9 mouse cellular contexts compared by ENCODE assay signal in the genomic region with DNA sequence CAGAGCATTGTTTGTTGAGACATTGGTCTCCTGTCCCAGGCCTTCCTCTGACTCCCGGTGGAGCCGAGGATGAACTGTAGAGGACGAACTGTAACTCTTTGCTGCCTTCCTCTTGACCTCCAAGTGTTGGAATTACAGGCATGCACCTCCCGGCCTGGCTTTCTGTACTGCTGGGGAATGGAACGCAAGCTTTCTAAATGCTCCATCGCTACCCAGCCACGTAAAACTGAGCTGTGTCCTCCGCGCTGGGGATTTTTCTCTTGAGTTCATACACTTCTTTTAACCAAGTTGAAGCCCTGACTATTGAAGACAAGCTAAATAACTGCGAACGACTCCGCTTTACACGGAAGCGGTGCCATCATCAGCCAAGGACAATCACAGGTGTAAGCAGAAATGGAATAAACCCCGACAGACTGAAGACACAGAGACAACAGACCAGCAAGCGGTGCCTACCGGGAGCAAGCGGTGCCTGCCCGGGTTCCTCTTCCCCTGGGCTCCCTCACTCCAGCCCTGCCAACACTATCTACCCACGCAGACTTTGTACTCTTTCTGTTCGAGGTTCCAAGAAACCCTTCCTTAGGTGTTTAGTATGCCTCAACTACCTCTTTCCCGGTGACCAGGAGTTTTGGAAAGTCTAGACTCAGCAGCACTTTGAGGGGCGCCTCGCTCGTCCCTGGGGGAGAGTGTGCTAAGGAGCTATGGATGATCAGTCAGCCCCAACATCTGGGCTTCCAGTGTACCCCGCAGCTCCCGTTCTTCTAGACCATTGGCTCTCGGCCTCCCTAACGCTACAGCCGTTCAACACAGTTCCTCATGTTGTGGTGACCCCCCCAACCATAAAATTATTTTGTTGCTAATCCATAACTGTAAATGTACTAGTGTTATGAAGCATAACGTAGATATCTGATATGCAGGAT. TPM values are rescaled to one million over a fixed set of nuclear protein-coding genes. Genes with fewer than 3 reads are reported as not detected.
A peak's percentile ranks its signal among the peaks of the same experiment; 100 is the strongest.
DNase-seq lines count a peak whose midpoint lies in the region; ATAC-seq and TF ChIP-seq lines count a peak whose summit lies in the region.
"Had no signal": no experiment of that assay in that cellular context is flagged by ENCODE, and none has a peak within 500 bp of the region (broad histone marks: within the 10 kb centered on the region; RNA-seq: fewer than 3 reads in every experiment).

No protein-coding gene starts in this region.

- peak; percentile 38; the same call in 1 of the 2 replicates for ATAC-seq in hindbrain, embryonic 15.5 days (ENCODE audit: low FRiP score, low read depth)
- ATAC-seq in liver, embryonic 13.5 days (ENCODE audit: low read depth): peak; percentile 23
- no peak for ATAC-seq in midbrain, postnatal 0 days (ENCODE audit: low FRiP score)

- peak; percentile 18 for DNase-seq in retina, postnatal 1 day
- no peak for DNase-seq in retina, embryonic 14.5 days (ENCODE audit: low spot score)
- DNase-seq in liver, embryonic 13.5 days: no peak
- DNase-seq in midbrain, postnatal 0 days (ENCODE audit: low spot score): no peak
- DNase-seq in cerebellum, adult 18-20 months: no peak
- no peak for DNase-seq in layer of hippocampus, adult 8-10 months (ENCODE audit: low spot score in 2 of 2)
- no peak for DNase-seq in thymus, adult 2 months

- no peak for TF ChIP-seq POLR2A in thymus, adult 2 months (IDR thresholded peaks at IDR 0.05; ENCODE audit: control insufficient read depth, extremely low read depth, insufficient read depth, low read length, poor library complexity)

- H3K9ac ChIP-seq in hindbrain, embryonic 15.5 days: no peak overlapping the region
- no peak overlapping the region for H3K9ac ChIP-seq in liver, embryonic 13.5 days
- H3K9ac ChIP-seq in midbrain, postnatal 0 days (replicated peaks; ENCODE audit: low read length, poor library complexity, severe bottlenecking): no peak overlapping the region

- H3K27ac ChIP-seq in hindbrain, embryonic 15.5 days (replicated peaks): no peak overlapping the region
- peak overlapping the region; percentile 61 for H3K27ac ChIP-seq in liver, embryonic 13.5 days
- no peak overlapping the region for H3K27ac ChIP-seq in midbrain, postnatal 0 days (ENCODE audit: low read depth, low read length)
- H3K27ac ChIP-seq in thymus, adult 2 months (ENCODE audit: control insufficient read depth, insufficient read depth, low read length): no peak overlapping the region

- no peaks in the 10 kb centered on the region for H3K9me3 ChIP-seq in hindbrain, embryonic 15.5 days
- H3K9me3 ChIP-seq in liver, embryonic 13.5 days (replicated peaks): no peaks in the 10 kb centered on the region
- no peaks in the 10 kb centered on the region for H3K9me3 ChIP-seq in midbrain, postnatal 0 days (ENCODE audit: low read length)

- peaks cover 18% of the 10 kb centered on the region for H3K4me1 ChIP-seq in hindbrain, embryonic 15.5 days (replicated peaks)
- H3K4me1 ChIP-seq in liver, embryonic 13.5 days (replicated peaks): peaks cover 28% of the 10 kb centered on the region
- H3K4me1 ChIP-seq in midbrain, postnatal 0 days (ENCODE audit: insufficient read depth, low read length): peaks cover 5% of the 10 kb centered on the region; the same call in 1 of the 2 replicates
- peaks cover 4% of the 10 kb centered on the region; the same call in 1 of the 2 replicates for H3K4me1 ChIP-seq in thymus, adult 2 months (replicated peaks; ENCODE audit: control insufficient read depth, insufficient read depth, low read length)

- no peak for TF ChIP-seq CTCF in midbrain, postnatal 0 days (IDR thresholded peaks at IDR 0.05)
- TF ChIP-seq CTCF in thymus, adult 2 months (IDR thresholded peaks at IDR 0.05; ENCODE audit: borderline replicate concordance, control insufficient read depth, extremely low read depth, insufficient read depth, low read length, poor library complexity): no peak

- 13% methylated on average over 31 of the region's 31 CpGs for WGBS in hindbrain, embryonic 15.5 days
- 19% methylated on average over 31 of the region's 31 CpGs for WGBS in liver, embryonic 13.5 days (ENCODE audit: insufficient replicate concordance)
- 24% methylated on average over 31 of the region's 31 CpGs for WGBS in midbrain, postnatal 0 days
- WGBS in thymus, adult 2 months: 39% methylated on average over 31 of the region's 31 CpGs

- H3K27me3 ChIP-seq in hindbrain, embryonic 15.5 days: peaks cover 25% of the 10 kb centered on the region
- peaks cover 37% of the 10 kb centered on the region for H3K27me3 ChIP-seq in liver, embryonic 13.5 days
- H3K27me3 ChIP-seq in midbrain, postnatal 0 days (ENCODE audit: insufficient read depth, low read length): peaks cover 9% of the 10 kb centered on the region; the same call in 1 of the 2 replicates
- H3K27me3 ChIP-seq in thymus, adult 2 months (ENCODE audit: control insufficient read depth, insufficient read depth, low read length): no peaks in the 10 kb centered on the region; the same call in 1 of the 2 replicates
- H3K27me3 ChIP-seq: CH12.LX had no signal

- 0 out of 2 replicates have a peak overlapping the region, but pooled peaks have one; percentile 4 for H3K4me3 ChIP-seq in hindbrain, embryonic 15.5 days
- H3K4me3 ChIP-seq in liver, embryonic 13.5 days (replicated peaks): peak overlapping the region; percentile 14; the same call in 1 of the 2 replicates
- no peak overlapping the region for H3K4me3 ChIP-seq in midbrain, postnatal 0 days (ENCODE audit: low read depth, low read length)
- no peak overlapping the region for H3K4me3 ChIP-seq in thymus, adult 2 months (ENCODE audit: control insufficient read depth, insufficient read depth, low read length)

- peak overlapping the region; percentile 35 for H3K4me2 ChIP-seq in hindbrain, embryonic 15.5 days
- peak overlapping the region; percentile 33 for H3K4me2 ChIP-seq in liver, embryonic 13.5 days
- H3K4me2 ChIP-seq in midbrain, postnatal 0 days (ENCODE audit: low read depth, low read length, poor library complexity, severe bottlenecking): peak overlapping the region; percentile 15; the same call in 1 of the 2 replicates

- no peaks in the 10 kb centered on the region for H3K36me3 ChIP-seq in hindbrain, embryonic 15.5 days
- H3K36me3 ChIP-seq in liver, embryonic 13.5 days: no peaks in the 10 kb centered on the region
- no peaks in the 10 kb centered on the region for H3K36me3 ChIP-seq in midbrain, postnatal 0 days (ENCODE audit: insufficient read depth, low read length)
- H3K36me3 ChIP-seq in thymus, adult 2 months (ENCODE audit: control insufficient read depth, insufficient read depth, low read length): no peaks in the 10 kb centered on the region

RNA-seq across cellular contexts. Expression of a gene that starts 24.3 kb away (rescaled TPM):
- polyA plus RNA-seq in hindbrain, embryonic 15.5 days (2015; fragmentation: Nextera tagmentation; extraction: Ambion mirVana): 0.34 and 0.54 TPM in 2 replicates
- 0.35 and 0.63 TPM in 2 replicates for polyA plus RNA-seq in liver, embryonic 13.5 days (2015; fragmentation: Nextera tagmentation; extraction: Ambion mirVana)
- 4.2 and 4.7 TPM in 2 replicates for total RNA-seq in midbrain, postnatal 0 days (2014; rRNA removed)
- 0.28 and 0.32 TPM in 2 replicates for polyA plus RNA-seq in midbrain, postnatal 0 days (2015; fragmentation: Nextera tagmentation; extraction: Ambion mirVana)
- 1 to 10 TPM; 3.0 to 4.3 (median 3.6) TPM for total RNA-seq in layer of hippocampus, adult 8-10 months (2022)
- 3.5 and 4.6 TPM in 2 replicates for polyA plus RNA-seq in thymus, adult 2 months (2012; rRNA removed)

RNA-seq across cellular contexts. Expression of a gene that starts 25.5 kb away (rescaled TPM):
- 81.0 and 84.4 TPM in 2 replicates for polyA plus RNA-seq in hindbrain, embryonic 15.5 days (2015; fragmentation: Nextera tagmentation; extraction: Ambion mirVana)
- 20.6 and 25.4 TPM in 2 replicates for polyA plus RNA-seq in liver, embryonic 13.5 days (2015; fragmentation: Nextera tagmentation; extraction: Ambion mirVana)
- 48.9 and 55.1 TPM in 2 replicates for total RNA-seq in midbrain, postnatal 0 days (2014; rRNA removed)
- 83.8 and 87.3 TPM in 2 replicates for polyA plus RNA-seq in midbrain, postnatal 0 days (2015; fragmentation: Nextera tagmentation; extraction: Ambion mirVana)
- total RNA-seq in layer of hippocampus, adult 8-10 months (2022): 10 to 100 TPM; 31.8 to 38.5 (median 33.2) TPM
- 19.2 and 20.6 TPM in 2 replicates for polyA plus RNA-seq in thymus, adult 2 months (2012; rRNA removed)

RNA-seq across cellular contexts. Expression of a gene that starts 40.8 kb away (rescaled TPM):
- 32.3 and 34.8 TPM in 2 replicates for polyA plus RNA-seq in hindbrain, embryonic 15.5 days (2015; fragmentation: Nextera tagmentation; extraction: Ambion mirVana)
- 21.4 and 24.8 TPM in 2 replicates for polyA plus RNA-seq in liver, embryonic 13.5 days (2015; fragmentation: Nextera tagmentation; extraction: Ambion mirVana)
- total RNA-seq in midbrain, postnatal 0 days (2014; rRNA removed): 19.4 and 29.4 TPM in 2 replicates
- 33.2 and 33.3 TPM in 2 replicates for polyA plus RNA-seq in midbrain, postnatal 0 days (2015; fragmentation: Nextera tagmentation; extraction: Ambion mirVana)
- 10 to 100 TPM; 10.6 to 16.1 (median 14.2) TPM for total RNA-seq in layer of hippocampus, adult 8-10 months (2022)
- 17.3 and 21.1 TPM in 2 replicates for polyA plus RNA-seq in thymus, adult 2 months (2012; rRNA removed)

Comparison
In these comparisons a context has a peak if more than half of its experiments do, and no peak if none do; other contexts are left out.
1. H3K4me3 ChIP-seq: peak in hindbrain, embryonic 15.5 days (single experiment) and liver, embryonic 13.5 days (single experiment); none in midbrain, postnatal 0 days (single experiment) and thymus, adult 2 months (single experiment).
2. Peak in every context shown above with its lines, with median percentiles within 50 percentile points of each other: H3K4me2 ChIP-seq.